Mouse (Mus musculus) Patski (cell line): Measurements from ENCODE around the gene Fkbp1b. TPM values are rescaled to one million over a fixed set of nuclear protein-coding genes. Genes with fewer than 3 reads are reported as not detected.

ENCODE experiments used
- ATAC-seq: fragments of 100-300 bp; one replicate; pipeline ENCODE4 v1.8.0; 2021
- CTCF ChIA-PET: fragments of 350-600 bp; sonication (Branson Sonifier 250); formaldehyde crosslinking; loops from one replicate; lab custom pipeline; 2022; ENCODE audit warnings: inconsistent platforms; lab: Charles Lee
- POLR2A ChIA-PET: fragments of 350-600 bp; sonication (Branson Sonifier 250); formaldehyde crosslinking; loops from one replicate; lab custom pipeline; 2022; ENCODE audit warnings: antibody characterized with exemption, inconsistent platforms; lab: Charles Lee
- DNase-seq: peaks from one replicate; pipeline ENCODE4 v3.0.0-alpha.2; 2011; ENCODE audit warnings: low read depth, low spot score
- H3K27me3 ChIP-seq: fragments of 371-371 bp; one replicate; pipeline ENCODE4 v1.5.1; 2021
- CTCF ChIP-seq: fragments of 100-300 bp; IDR thresholded peaks from one replicate; pipeline ENCODE4 v1.5.1; 2021
- in situ Hi-C: fragments of 300-500 bp; cut with MboI; formaldehyde crosslinking; loops from 3 replicates; pipeline ENCODE4 v1.11.1; 2018; ENCODE audit warnings: low pct_unique_long_range_greater_than_20kb, mixed read lengths
- polyA plus RNA-seq: library from polyadenylated mRNA; unstranded; gene quantifications from one replicate; pipeline ENCODE4 v1.2.3, GENCODE M21; 2021

Fkbp1b gene
- polyA plus RNA-seq, 1 experiment from 2014 or later = 7.1 TPM

DNA sequence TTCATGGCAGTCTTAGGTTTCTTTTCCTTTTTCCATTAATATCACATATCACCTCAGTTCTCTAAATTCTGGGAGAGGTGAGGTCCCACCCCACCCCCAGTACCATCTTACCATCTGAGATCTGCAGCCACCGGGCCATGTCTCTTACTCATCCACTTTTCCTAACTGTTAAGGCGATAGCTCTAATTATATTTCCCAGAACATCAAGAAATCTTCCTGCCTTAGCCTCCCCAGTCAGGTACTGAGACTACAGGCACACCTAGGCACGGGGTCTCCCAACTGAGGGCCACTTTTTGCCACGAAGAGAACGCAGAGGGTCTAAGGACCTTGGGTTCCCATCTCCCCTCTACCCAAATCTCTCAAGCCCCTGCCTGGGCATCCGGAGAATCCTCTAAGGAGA is 32.1 kb upstream of the Fkbp1b start:
- ChIA-PET CTCF (interaction anchor here (2.7 kb wide), 1 partner anchor 11 kb away, joined by 8 read pairs; no protein-coding TSS in a partner anchor), POLR2A (interaction anchor here (0.9 kb wide), 1 partner anchor 20 kb away, joined by 3 read pairs; no protein-coding TSS in a partner anchor)
- in situ Hi-C loops = no loop called here
- no peak for TF ChIP-seq CTCF
- DNase-seq (no peak), ATAC-seq (no peak)
- H3K27me3 ChIP-seq = no peaks in the 10 kb centered on the region

DNA sequence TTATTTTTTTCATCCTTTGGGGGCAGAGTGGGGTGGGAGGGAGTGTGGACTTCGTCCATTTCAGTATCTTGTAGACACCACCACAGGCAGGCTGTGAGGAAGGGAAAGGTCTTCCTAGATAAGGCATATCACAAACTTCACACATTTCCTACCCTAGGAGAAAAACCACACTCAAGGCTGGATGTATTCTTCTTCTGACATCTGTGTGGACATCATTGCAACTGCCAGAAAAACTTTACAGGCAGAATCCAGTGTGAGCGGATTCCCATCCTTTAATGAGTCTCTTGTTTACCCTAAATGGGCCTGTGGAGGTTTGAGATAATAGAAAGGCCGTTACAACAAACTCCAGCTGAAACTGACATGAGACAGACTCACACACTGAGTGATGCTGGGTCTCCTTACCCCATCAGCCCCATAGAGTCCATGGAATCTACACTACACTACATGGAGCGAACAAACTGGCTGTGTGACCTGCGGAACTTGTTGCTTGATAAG is 31.6 kb upstream of the Fkbp1b start:
- ATAC-seq (no peak), DNase-seq (no peak)
- POLR2A ChIA-PET = interaction anchor here (0.6 kb wide), 1 partner anchor 198 kb away, joined by 3 read pairs; no protein-coding TSS in a partner anchor
- CTCF ChIA-PET = interaction anchor here (1.0 to 2.4 kb wide), 2 partner anchors 12 to 15 kb away, joined by 4 to 7 read pairs; no protein-coding TSS in a partner anchor
- in situ Hi-C loops = no loop called here
- TF ChIP-seq CTCF = no peak
- no peaks in the 10 kb centered on the region for H3K27me3 ChIP-seq

DNA sequence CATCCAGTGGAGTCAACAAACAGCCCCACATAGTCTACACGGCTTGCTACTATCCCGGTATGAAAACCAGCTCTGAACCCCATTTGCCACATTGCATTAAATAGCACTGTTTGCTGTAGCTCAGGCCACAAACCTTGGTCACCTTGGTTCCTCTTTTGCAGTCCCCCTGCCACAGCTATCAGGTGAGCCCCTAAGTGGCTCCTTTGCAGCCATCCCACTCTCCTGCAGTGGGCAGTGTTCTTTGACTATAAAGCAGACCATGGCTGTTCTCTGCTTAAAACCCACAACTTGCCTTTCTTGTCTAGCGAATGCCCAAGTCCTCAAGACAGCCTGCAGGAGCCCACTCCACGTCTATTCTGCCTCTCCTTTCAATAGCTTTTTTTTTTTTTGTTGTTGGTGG is 30.9 kb upstream of the Fkbp1b start:
- no peaks in the 10 kb centered on the region for H3K27me3 ChIP-seq
- ChIA-PET CTCF (interaction anchor here (1.0 to 2.4 kb wide), 2 partner anchors 11 to 16 kb away, joined by 4 to 7 read pairs; no protein-coding TSS in a partner anchor), POLR2A (interaction anchor here (0.6 kb wide), 1 partner anchor 198 kb away, joined by 3 read pairs; no protein-coding TSS in a partner anchor)
- DNase-seq = no peak
- no peak for TF ChIP-seq CTCF
- in situ Hi-C loops = no loop called here
- ATAC-seq = no peak

DNA sequence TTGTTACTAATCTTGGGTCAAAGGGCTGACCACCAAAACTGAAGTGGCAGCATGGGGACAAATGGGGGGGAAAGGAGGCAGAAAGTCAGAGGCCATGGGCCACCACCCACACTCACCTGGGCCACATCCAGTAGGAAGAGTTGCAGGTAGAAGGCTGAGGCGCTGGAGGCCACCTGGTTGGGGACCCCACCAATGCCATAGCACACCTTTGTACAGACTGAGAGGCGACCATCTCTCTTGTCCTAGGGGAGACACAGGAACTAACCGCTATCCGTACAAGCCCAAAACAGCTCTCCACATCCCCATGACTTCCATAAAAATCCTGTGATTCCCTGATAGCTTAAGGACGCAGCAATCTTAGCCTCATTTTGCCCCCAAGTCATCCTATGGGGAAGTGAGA is 29.9 kb upstream of the Fkbp1b start:
- TF ChIP-seq CTCF = no peak
- no peak for ATAC-seq
- in situ Hi-C loops = no loop called here
- no peaks in the 10 kb centered on the region for H3K27me3 ChIP-seq
- POLR2A ChIA-PET = no interaction called here
- CTCF ChIA-PET = interaction anchor here (2.4 kb wide), 1 partner anchor 10 kb away, joined by 7 read pairs; no protein-coding TSS in a partner anchor
- DNase-seq = no peak

DNA sequence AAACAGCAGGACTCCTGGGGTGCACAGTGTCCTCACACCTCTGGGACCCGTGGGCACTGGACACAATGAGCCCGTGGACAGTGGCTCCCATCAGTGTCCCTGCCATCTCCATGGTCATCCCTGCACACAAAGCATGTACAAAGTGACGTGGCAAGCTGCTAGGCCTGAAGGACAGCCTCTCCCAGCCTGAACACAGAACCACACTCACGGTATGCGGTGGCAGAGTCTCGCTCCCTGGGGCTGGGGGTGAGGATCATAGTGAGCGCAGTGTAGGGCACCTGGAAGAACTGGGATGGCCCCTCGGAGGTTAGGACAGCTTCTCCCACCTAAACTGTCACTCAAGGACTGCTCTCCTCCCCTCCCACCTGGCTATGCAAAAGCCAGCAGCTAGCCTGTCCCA is 27.5 kb upstream of the Fkbp1b start:
- CTCF ChIA-PET = no interaction called here
- in situ Hi-C loops = no loop called here
- no peaks in the 10 kb centered on the region for H3K27me3 ChIP-seq
- no peak for TF ChIP-seq CTCF
- POLR2A ChIA-PET = interaction anchor here (0.5 kb wide), 1 partner anchor 49 kb away, joined by 3 read pairs; the partner anchor contains the start of gene Atad2b
- ATAC-seq (no peak), DNase-seq (no peak)

DNA sequence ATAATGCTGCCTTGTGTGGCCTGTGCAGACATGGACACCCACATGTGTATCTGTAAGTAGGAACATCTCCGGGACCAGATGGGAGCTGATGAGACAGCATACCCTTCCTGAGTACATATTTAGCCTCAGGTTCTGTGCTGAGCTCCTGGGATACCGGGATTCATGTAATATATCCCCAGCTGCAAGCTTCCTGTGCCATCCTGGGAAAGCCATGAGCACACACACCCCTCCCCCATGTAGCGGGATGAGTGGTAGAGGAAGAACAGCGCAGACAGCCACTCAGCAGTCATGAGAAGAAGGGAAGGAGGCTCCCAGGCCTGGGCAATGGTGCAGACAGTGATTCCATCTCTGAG is 22.9 kb upstream of the Fkbp1b start:
- in situ Hi-C loops = no loop called here
- CTCF ChIA-PET = interaction anchor here (0.8 to 2.1 kb wide), 3 partner anchors 10 to 29 kb away, joined by 3 to 7 read pairs (median 4); no protein-coding TSS in a partner anchor
- no peak for TF ChIP-seq CTCF
- no peaks in the 10 kb centered on the region for H3K27me3 ChIP-seq
- no peak for DNase-seq
- no peak for ATAC-seq
- POLR2A ChIA-PET = no interaction called here

DNA sequence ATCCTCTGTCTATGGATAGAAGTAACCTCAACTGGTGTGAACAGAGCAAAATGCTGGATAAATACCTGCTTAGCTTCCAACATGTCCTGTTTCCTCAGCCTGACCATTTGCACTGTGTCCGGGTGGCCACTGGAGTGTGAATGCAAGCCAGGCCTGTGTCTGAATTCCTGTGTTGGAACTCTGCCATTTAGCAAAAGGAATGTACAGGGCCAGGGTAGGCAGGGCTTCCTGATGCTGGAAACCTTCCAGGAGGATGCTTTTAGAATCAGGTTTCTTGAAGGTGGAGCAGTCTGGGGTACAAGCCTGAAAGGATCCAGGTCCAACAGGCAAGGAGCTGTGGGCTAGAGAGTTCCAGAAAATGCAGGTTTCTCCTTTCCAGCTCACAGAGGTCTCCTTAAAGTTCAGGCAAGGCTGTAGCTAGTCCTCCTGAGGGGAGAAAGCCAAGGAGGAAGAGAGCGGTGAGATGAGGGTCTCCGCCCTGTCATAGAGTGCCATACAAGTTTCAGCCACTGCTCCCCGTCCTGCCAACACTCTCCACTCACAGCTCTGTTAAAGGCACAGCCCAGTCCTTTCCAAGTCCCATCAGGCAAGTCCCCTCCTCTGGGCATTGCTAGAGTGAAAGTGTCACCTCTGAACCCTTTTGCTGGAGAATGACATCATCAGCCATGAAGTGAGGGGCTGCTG is 22.4 kb upstream of the Fkbp1b start:
- in situ Hi-C loops = no loop called here
- DNase-seq (no peak), ATAC-seq (peak; percentile 74)
- H3K27me3 ChIP-seq = no peaks in the 10 kb centered on the region
- ChIA-PET CTCF (interaction anchor here (0.8 to 2.2 kb wide), 4 partner anchors 10 to 29 kb away, joined by 3 to 8 read pairs (median 6); partner anchors contain the start of gene Mfsd2b), POLR2A (interaction anchor here (1.1 kb wide), 1 partner anchor 54 kb away, joined by 3 read pairs; the partner anchor contains the start of gene Atad2b)
- TF ChIP-seq CTCF = no peak

DNA sequence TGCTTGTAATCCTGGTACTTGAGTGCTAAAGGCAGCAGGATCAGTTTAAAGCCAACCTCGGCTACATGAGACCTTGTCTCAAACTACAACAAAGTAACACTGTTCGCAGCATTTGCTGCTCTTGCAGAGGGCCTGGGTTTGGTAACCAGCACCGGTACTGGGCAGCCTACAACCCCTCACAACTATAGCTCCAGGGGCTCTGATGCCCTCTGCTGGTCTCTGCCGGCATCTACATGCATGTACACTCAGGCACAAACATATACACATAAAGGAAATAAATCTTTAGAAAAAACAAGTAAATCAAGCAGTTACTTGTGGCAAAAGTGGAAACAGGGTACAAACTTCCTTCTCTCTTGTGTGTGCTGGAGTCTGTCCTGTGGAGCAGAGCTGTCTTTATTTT is 21.3 kb upstream of the Fkbp1b start:
- ChIA-PET POLR2A (interaction anchor here (1.1 kb wide), 1 partner anchor 55 kb away, joined by 3 read pairs; the partner anchor contains the start of gene Atad2b), CTCF (interaction anchor here (1.5 to 2.3 kb wide), 4 partner anchors 8 to 42 kb away, joined by 3 to 8 read pairs (median 7); partner anchors contain the start of gene Mfsd2b)
- no peaks in the 10 kb centered on the region for H3K27me3 ChIP-seq
- no peak for TF ChIP-seq CTCF
- ATAC-seq (no peak), DNase-seq (no peak)
- in situ Hi-C loops = no loop called here

DNA sequence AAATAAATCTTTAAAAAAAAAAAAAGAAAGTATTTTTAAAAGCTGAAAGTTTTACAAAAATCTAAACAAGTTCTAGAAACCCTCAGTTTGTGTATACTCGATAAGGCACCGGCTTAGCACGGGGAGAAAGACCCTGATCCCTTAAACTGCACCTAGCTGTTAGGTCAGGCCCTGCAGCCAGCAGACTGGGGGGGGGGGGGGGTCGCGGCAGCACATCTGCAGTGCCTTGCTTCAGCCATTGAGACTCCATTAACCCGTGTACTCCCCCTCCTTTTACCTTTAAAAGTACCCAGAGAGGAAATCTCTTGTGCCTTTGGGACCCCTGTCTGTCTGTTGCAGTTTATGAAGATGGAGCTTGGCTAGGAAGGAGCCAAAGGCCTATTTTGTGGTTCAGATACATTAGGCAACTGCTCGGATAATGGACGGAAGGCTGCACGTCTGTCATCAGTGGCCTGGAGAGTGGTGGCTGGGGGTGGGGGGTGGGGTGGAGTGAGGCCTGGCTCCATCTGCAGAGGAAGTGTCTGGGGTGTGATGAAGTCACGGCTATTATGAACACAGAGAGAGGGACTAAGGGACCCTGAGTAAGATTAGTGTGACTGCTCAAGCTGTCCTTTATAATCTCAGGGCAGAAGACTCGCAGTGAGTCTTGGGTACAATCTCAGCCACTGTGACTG is 18.0 kb upstream of the Fkbp1b start:
- CTCF ChIA-PET = no interaction called here
- POLR2A ChIA-PET = no interaction called here
- no peak for ATAC-seq
- no peak for DNase-seq
- no peaks in the 10 kb centered on the region for H3K27me3 ChIP-seq
- in situ Hi-C loops = no loop called here
- TF ChIP-seq CTCF = no peak

DNA sequence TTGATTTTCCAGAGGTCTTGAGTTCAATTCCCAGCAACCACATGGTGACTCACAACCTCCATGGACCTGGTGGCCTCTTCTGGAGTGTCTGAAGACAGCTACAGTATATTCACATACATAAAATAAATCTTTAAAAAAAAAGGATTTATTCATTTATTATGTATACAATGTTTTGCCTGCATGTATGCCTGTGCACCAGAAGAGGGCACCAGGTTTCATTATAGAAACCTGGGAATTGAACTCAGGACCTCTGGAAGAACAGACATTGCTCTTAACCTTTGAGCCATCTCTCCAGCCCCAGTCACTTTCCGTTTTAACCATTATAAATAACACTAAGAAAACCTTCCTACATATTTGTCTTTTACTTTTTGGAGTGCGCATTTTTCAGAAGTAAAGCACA is 15.4 kb upstream of the Fkbp1b start:
- POLR2A ChIA-PET = no interaction called here
- DNase-seq (no peak), ATAC-seq (no peak)
- H3K27me3 ChIP-seq = no peaks in the 10 kb centered on the region
- in situ Hi-C loops = no loop called here
- CTCF ChIA-PET = no interaction called here
- TF ChIP-seq CTCF = peak; percentile 30
